8 mouse cellular contexts compared by ENCODE assay signal in genomic region chr11:20830686-20831505, GRCm38 (mm10). TPM values are rescaled to one million over a fixed set of nuclear protein-coding genes. Genes with fewer than 3 reads are reported as not detected.
DNase-seq lines count a peak whose midpoint lies in the region; ATAC-seq and TF ChIP-seq lines count a peak whose summit lies in the region.

Gene Lgalsl, minus strand, starts transcription at chr11:20831056.

- peaks cover 13% of the 10 kb centered on the region; the same call in 1 of the 2 replicates for H3K27me3 ChIP-seq in heart, embryonic 10.5 days (ENCODE audit: insufficient read depth, poor library complexity, severe bottlenecking)
- no peaks in the 10 kb centered on the region for H3K27me3 ChIP-seq in kidney, embryonic 14.5 days (ENCODE audit: control insufficient read depth, insufficient read depth, low read length)
- H3K27me3 ChIP-seq in limb, embryonic 15.5 days, result no peaks in the 10 kb centered on the region
- H3K27me3 ChIP-seq in midbrain, embryonic 16.5 days (ENCODE audit: control insufficient read depth, insufficient read depth, low read depth, low read length), result no peaks in the 10 kb centered on the region

- H3K4me1 ChIP-seq in bone marrow, adult 2 months (ENCODE audit: control insufficient read depth, insufficient read depth, low read length), result no peaks in the 10 kb centered on the region
- peaks cover 27% of the 10 kb centered on the region for H3K4me1 ChIP-seq in heart, embryonic 10.5 days
- peaks cover 27% of the 10 kb centered on the region; the same call in 1 of the 2 replicates for H3K4me1 ChIP-seq in kidney, embryonic 14.5 days (ENCODE audit: control insufficient read depth, insufficient read depth, low read length)
- peaks cover 14% of the 10 kb centered on the region for H3K4me1 ChIP-seq in limb, embryonic 15.5 days
- peaks cover 24% of the 10 kb centered on the region for H3K4me1 ChIP-seq in midbrain, embryonic 16.5 days (ENCODE audit: control insufficient read depth, insufficient read depth, low read length)

- DNase-seq in B cell, adult 2 months, result peak; percentile 60 to 71
- DNase-seq in heart, embryonic 10.5 days (ENCODE audit: low spot score), result peak; percentile 87
- peak; percentile 44 to 51 for DNase-seq in spleen, postnatal 14 days (ENCODE audit: low spot score in 2 of 2)

- H3K9ac ChIP-seq in kidney, embryonic 14.5 days (ENCODE audit: low read depth, low read length), result peak within 1 kb of the TSS; percentile 88
- peak within 1 kb of the TSS; percentile 90 for H3K9ac ChIP-seq in limb, embryonic 15.5 days
- H3K9ac ChIP-seq in midbrain, embryonic 16.5 days (ENCODE audit: low read depth, low read length), result peak within 1 kb of the TSS; percentile 94

- peak within 1 kb of the TSS; percentile 68 for H3K4me2 ChIP-seq in kidney, embryonic 14.5 days (replicated peaks; ENCODE audit: low read depth, low read length)
- peak within 1 kb of the TSS; percentile 84 for H3K4me2 ChIP-seq in limb, embryonic 15.5 days
- H3K4me2 ChIP-seq in midbrain, embryonic 16.5 days (ENCODE audit: low read length), result peak within 1 kb of the TSS; percentile 84

- TF ChIP-seq POLR2A in bone marrow, adult 2 months (IDR thresholded peaks at IDR 0.05; ENCODE audit: borderline replicate concordance, control insufficient read depth, low read depth, low read length), result no peak; the same call in 1 of the 2 replicates

- peak within 1 kb of the TSS; percentile 74 for H3K4me3 ChIP-seq in bone marrow, adult 2 months (replicated peaks; ENCODE audit: control insufficient read depth, low read depth, low read length)
- H3K4me3 ChIP-seq in heart, embryonic 10.5 days, result peak within 1 kb of the TSS; percentile 97
- H3K4me3 ChIP-seq in kidney, embryonic 14.5 days (ENCODE audit: low read length), result peak within 1 kb of the TSS; percentile 87
- peak within 1 kb of the TSS; percentile 94 for H3K4me3 ChIP-seq in limb, embryonic 15.5 days
- peak within 1 kb of the TSS; percentile 80 for H3K4me3 ChIP-seq in midbrain, embryonic 16.5 days (ENCODE audit: low read depth, low read length)

- peaks cover 29% of the 10 kb centered on the region for H3K36me3 ChIP-seq in heart, embryonic 10.5 days
- peaks cover 20% of the 10 kb centered on the region for H3K36me3 ChIP-seq in kidney, embryonic 14.5 days (ENCODE audit: control insufficient read depth, insufficient read depth, low read length)
- peaks cover 21% of the 10 kb centered on the region for H3K36me3 ChIP-seq in limb, embryonic 15.5 days
- H3K36me3 ChIP-seq in midbrain, embryonic 16.5 days (ENCODE audit: control insufficient read depth, insufficient read depth, low read length), result no peaks in the 10 kb centered on the region; the same call in 1 of the 2 replicates

- TF ChIP-seq CTCF in bone marrow, adult 2 months (IDR thresholded peaks at IDR 0.05; ENCODE audit: control insufficient read depth, insufficient read depth, low read length), result no peak

- ATAC-seq in erythroblast, adult 5-6 weeks (replicated peaks; ENCODE audit: low FRiP score, poor library complexity, severe bottlenecking), result peak; percentile 78
- ATAC-seq in kidney, embryonic 14.5 days (ENCODE audit: low FRiP score, low TSS enrichment), result peak; percentile 87
- ATAC-seq in limb, embryonic 15.5 days (ENCODE audit: insufficient number of reproducible peaks, low FRiP score, low TSS enrichment, low read depth), result peak; percentile 77
- ATAC-seq in midbrain, embryonic 16.5 days, result peak; percentile 87

- WGBS in bone marrow, adult 2 months, result under 1% methylated on average over 102 of the region's 102 CpGs
- under 1% methylated on average over 102 of the region's 102 CpGs for WGBS in heart, embryonic 10.5 days
- WGBS in kidney, embryonic 14.5 days, result 1% methylated on average over 97 of the region's 102 CpGs
- under 1% methylated on average over 89 of the region's 102 CpGs for WGBS in limb, embryonic 15.5 days
- under 1% methylated on average over 81 of the region's 102 CpGs for WGBS in midbrain, embryonic 16.5 days

- no peaks in the 10 kb centered on the region for H3K9me3 ChIP-seq in heart, embryonic 10.5 days
- H3K9me3 ChIP-seq in kidney, embryonic 14.5 days (ENCODE audit: control insufficient read depth, low read length), result no peaks in the 10 kb centered on the region
- H3K9me3 ChIP-seq in limb, embryonic 15.5 days, result no peaks in the 10 kb centered on the region
- no peaks in the 10 kb centered on the region for H3K9me3 ChIP-seq in midbrain, embryonic 16.5 days (replicated peaks; ENCODE audit: control insufficient read depth, low read length, poor library complexity, severe bottlenecking)

- H3K27ac ChIP-seq in bone marrow, adult 2 months (ENCODE audit: control insufficient read depth, insufficient read depth, low read depth, low read length, poor library complexity), result peak within 1 kb of the TSS; percentile 38; the same call in 1 of the 2 replicates
- peak within 1 kb of the TSS; percentile 99 for H3K27ac ChIP-seq in heart, embryonic 10.5 days
- H3K27ac ChIP-seq in kidney, embryonic 14.5 days (ENCODE audit: low read depth, low read length), result peak within 1 kb of the TSS; percentile 83
- H3K27ac ChIP-seq in limb, embryonic 15.5 days, result peak within 1 kb of the TSS; percentile 91
- peak within 1 kb of the TSS; percentile 91 for H3K27ac ChIP-seq in midbrain, embryonic 16.5 days (ENCODE audit: low read length)

RNA-seq across cellular contexts. Expression of gene Lgalsl, which starts in this region (rescaled TPM):
- 5.9 and 12.2 TPM in 2 replicates for polyA plus RNA-seq in bone marrow, adult 2 months (2011; ENCODE audit: insufficient read depth, insufficient read length, low replicate concordance, missing spikeins)
- 4.8 and 5.6 TPM in 2 replicates for total RNA-seq in erythroblast, adult 5-6 weeks (2015; ENCODE audit: low replicate concordance)
- total RNA-seq in erythroblast, adult 5-6 weeks (2017; ENCODE audit: low replicate concordance), result 1.0 and 1.7 TPM in 2 replicates
- 44.5 and 53.4 TPM in 2 replicates for polyA plus RNA-seq in heart, embryonic 10.5 days (2016; fragmentation: Nextera tagmentation; extraction: Ambion mirVana)
- polyA plus RNA-seq in kidney, embryonic 14.5 days (2014; fragmentation: Nextera tagmentation; extraction: Ambion mirVana), result 21.1 and 30.6 TPM in 2 replicates
- polyA plus RNA-seq in limb, embryonic 15.5 days (2015; fragmentation: Nextera tagmentation; extraction: Ambion mirVana), result 80.3 and 87.4 TPM in 2 replicates
- 92.2 and 99.1 TPM in 2 replicates for polyA plus RNA-seq in midbrain, embryonic 16.5 days (2015; fragmentation: Nextera tagmentation; extraction: Ambion mirVana)

Comparison
In these comparisons a context has a peak if more than half of its experiments do, and no peak if none do; other contexts are left out.
1. Peak in every context shown above with its lines: DNase-seq, ATAC-seq, H3K4me3 ChIP-seq and H3K27ac ChIP-seq.
2. H3K27ac ChIP-seq: peak in every context shown above with its lines; median percentile 99 in heart, embryonic 10.5 days; 91 in limb, embryonic 15.5 days; 91 in midbrain, embryonic 16.5 days; 83 in kidney, embryonic 14.5 days; 38 in bone marrow, adult 2 months.